Mouse (Mus musculus) liver, postnatal 0 days (tissue): ENCODE results near the gene Mtcl1. TPM values are rescaled to one million over a fixed set of nuclear protein-coding genes. Genes with fewer than 3 reads are reported as not detected.

Experiments
- ATAC-seq: fragments of 200-750 bp; cut with Nextera tagmentation; 2 replicates; pipeline ENCODE4 v1.8.0; 2017; ENCODE audit warnings: mild to moderate bottlenecking, moderate library complexity
- DNase-seq: peaks from one replicate; pipeline ENCODE4 v3.0.0-alpha.2; 2016
- H3K27ac ChIP-seq: fragments of 300-500 bp; sonication (generic); 2 replicates; pipeline ENCODE4 v1.5.1; 2014; ENCODE audit warnings: antibody characterized with exemption, moderate library complexity, mild to moderate bottlenecking, low read depth
- H3K27me3 ChIP-seq: fragments of 300-500 bp; sonication (generic); 2 replicates; pipeline ENCODE4 v1.6.1; 2014; ENCODE audit warnings: low read length, control low read depth, mixed read lengths; ENCODE audit not compliant: insufficient read depth
- H3K36me3 ChIP-seq: fragments of 300-500 bp; sonication (generic); replicated peaks from 2 replicates; pipeline ENCODE4 v1.6.1; 2014; ENCODE audit warnings: mild to moderate bottlenecking, control low read depth, low read length, moderate library complexity, mixed read lengths; ENCODE audit not compliant: insufficient read depth
- H3K4me1 ChIP-seq: fragments of 300-500 bp; sonication (generic); 2 replicates; pipeline ENCODE4 v1.6.1; 2014; ENCODE audit warnings: antibody characterized with exemption, mild to moderate bottlenecking, control low read depth; ENCODE audit not compliant: insufficient read depth
- H3K4me2 ChIP-seq: fragments of 300-500 bp; sonication (generic); 2 replicates; pipeline ENCODE4 v1.6.1; 2014; ENCODE audit warnings: low read depth, mild to moderate bottlenecking, low read length, moderate library complexity, mixed read lengths
- H3K4me3 ChIP-seq: fragments of 300-500 bp; sonication (generic); 2 replicates; pipeline ENCODE4 v1.5.1; 2014; ENCODE audit warnings: low read depth, low read length
- H3K9ac ChIP-seq: fragments of 300-500 bp; sonication (generic); replicated peaks from 2 replicates; pipeline ENCODE4 v1.6.1; 2014; ENCODE audit warnings: mild to moderate bottlenecking, moderate library complexity
- H3K9me3 ChIP-seq: fragments of 300-500 bp; sonication (generic); 2 replicates; pipeline ENCODE4 v1.6.1; 2016; ENCODE audit warnings: mild to moderate bottlenecking, control low read depth, low read length, mixed read lengths
- CTCF ChIP-seq: sonication (generic); IDR thresholded peaks from 2 replicates; pipeline ENCODE4 v1.5.1; 2016; ENCODE audit warnings: antibody characterized with exemption, low read depth
- EP300 ChIP-seq: IDR thresholded peaks from 2 replicates; pipeline ENCODE4 v1.6.1; 2016; ENCODE audit warnings: antibody characterized with exemption, low read depth, mild to moderate bottlenecking
- WGBS: fragments of 180-500 bp; shearing (Covaris S2); extraction: QIAGEN DNeasy Blood & Tissue Kit; methylation state at CpG from one replicate; pipeline ENCODE4 v1.1.7; 2014; ENCODE audit not compliant: insufficient replicate concordance; 5-methylcytosine and 5-hydroxymethylcytosine counted together
- polyA plus RNA-seq: library from polyadenylated mRNA; unstranded; fragments of >200 nt; fragmentation: Nextera tagmentation; extraction: Ambion mirVana; gene quantifications from 2 replicates; pipeline ENCODE4 v1.2.1, GENCODE M21; 2015

Gene Mtcl1
- polyA plus RNA-seq, 1 experiment from 2014 or later = 0.14 TPM

- no peak for ATAC-seq
- TF ChIP-seq CTCF (no peak), EP300 (no peak)
- Histone ChIP-seq H3K27me3 (no peaks in the 10 kb centered on the region), H3K36me3 (no peaks in the 10 kb centered on the region), H3K4me3 (no peak overlapping the region), H3K4me1 (no peaks in the 10 kb centered on the region), H3K4me2 (no peak overlapping the region), H3K27ac (no peak overlapping the region), H3K9ac (no peak overlapping the region), H3K9me3 (no peaks in the 10 kb centered on the region)
- WGBS = 60% methylated on average over 6 of the region's 6 CpGs
- DNase-seq = no peak
Measured at GRCm38 (mm10) chr17:66331207-66331606, 118.3 kb downstream of the Mtcl1 start.

GRCm38 (mm10) chr17:66326552-66327045, 123.0 kb downstream of the Mtcl1 start:
- TF ChIP-seq EP300 (no peak), CTCF (peak; percentile 31; the same call in 1 of the 2 replicates)
- Histone ChIP-seq H3K4me2 (no peak overlapping the region), H3K9me3 (no peaks in the 10 kb centered on the region), H3K9ac (no peak overlapping the region), H3K4me1 (no peaks in the 10 kb centered on the region), H3K36me3 (no peaks in the 10 kb centered on the region), H3K27me3 (no peaks in the 10 kb centered on the region), H3K4me3 (no peak overlapping the region), H3K27ac (no peak overlapping the region)
- DNase-seq (no peak), ATAC-seq (no peak)
- WGBS = 75% methylated on average over 5 of the region's 5 CpGs

- H3K9me3 ChIP-seq = no peaks in the 10 kb centered on the region
- 68% methylated on average over 4 of the region's 4 CpGs for WGBS
- TF ChIP-seq CTCF (no peak), EP300 (no peak)
Measured at GRCm38 (mm10) chr17:66326204-66326545, 123.4 kb downstream of the Mtcl1 start.

GRCm38 (mm10) chr17:66325440-66326203, 123.9 kb downstream of the Mtcl1 start:
- no peak overlapping the region for H3K9ac ChIP-seq
- H3K27ac ChIP-seq = no peak overlapping the region
- H3K36me3 ChIP-seq = no peaks in the 10 kb centered on the region
- no peaks in the 10 kb centered on the region for H3K9me3 ChIP-seq
- H3K4me3 ChIP-seq = no peak overlapping the region
- TF ChIP-seq EP300 (no peak), CTCF (no peak)
- no peak overlapping the region for H3K4me2 ChIP-seq
- 59% methylated on average over 14 of the region's 14 CpGs for WGBS
- no peaks in the 10 kb centered on the region for H3K27me3 ChIP-seq
- DNase-seq (no peak), ATAC-seq (no peak)
- no peaks in the 10 kb centered on the region for H3K4me1 ChIP-seq

More at GRCm38 (mm10) chr17:66326204-66326545, 123.4 kb downstream of the Mtcl1 start:
- DNase-seq (no peak), ATAC-seq (no peak)
- H3K27me3 ChIP-seq = no peaks in the 10 kb centered on the region
- no peak overlapping the region for H3K9ac ChIP-seq
- no peaks in the 10 kb centered on the region for H3K4me1 ChIP-seq
- H3K4me2 ChIP-seq = no peak overlapping the region
- H3K36me3 ChIP-seq = no peaks in the 10 kb centered on the region
- H3K27ac ChIP-seq = no peak overlapping the region
- no peak overlapping the region for H3K4me3 ChIP-seq

GRCm38 (mm10) chr17:66324836-66325235, 124.7 kb downstream of the Mtcl1 start:
- no peak for DNase-seq
- no peak for ATAC-seq

GRCm38 (mm10) chr17:66322646-66323255, 126.8 kb downstream of the Mtcl1 start:
- Histone ChIP-seq H3K4me1 (no peaks in the 10 kb centered on the region), H3K4me3 (no peak overlapping the region), H3K27me3 (no peaks in the 10 kb centered on the region), H3K27ac (no peak overlapping the region), H3K9ac (no peak overlapping the region), H3K9me3 (no peaks in the 10 kb centered on the region), H3K4me2 (no peak overlapping the region), H3K36me3 (no peaks in the 10 kb centered on the region)
- TF ChIP-seq EP300 (no peak), CTCF (no peak)
- DNase-seq (no peak), ATAC-seq (no peak)
- WGBS = 53% methylated on average over 15 of the region's 15 CpGs

More at GRCm38 (mm10) chr17:66324836-66325235, 124.7 kb downstream of the Mtcl1 start:
- no peak for TF ChIP-seq EP300
- no peak for TF ChIP-seq CTCF
- WGBS = 73% methylated on average over 3 of the region's 3 CpGs
- H3K9ac ChIP-seq = no peak overlapping the region
- H3K9me3 ChIP-seq = no peaks in the 10 kb centered on the region
- no peak overlapping the region for H3K4me2 ChIP-seq
- H3K4me1 ChIP-seq = no peaks in the 10 kb centered on the region
- no peaks in the 10 kb centered on the region for H3K36me3 ChIP-seq
- H3K27ac ChIP-seq = no peak overlapping the region
- H3K27me3 ChIP-seq = no peaks in the 10 kb centered on the region
- H3K4me3 ChIP-seq = no peak overlapping the region
